Mouse (Mus musculus): ENCODE results near the gene Hspa1a. TPM values are rescaled to one million over a fixed set of nuclear protein-coding genes. Genes with fewer than 3 reads are reported as not detected.
"Not testable (repeated sequence)": the region's sequence is repeated elsewhere in the genome, so short reads cannot be mapped to it uniquely, and the experiment has no call there.

Gene Hspa1a
- polyA plus RNA-seq, 1 experiment from 2014 or later, result 2.0 TPM

GRCm38 (mm10) chr17:34977000-34977399, 5.0 kb upstream of the Hspa1a start:
- Histone ChIP-seq H3K9ac (no peak overlapping the region), H3K27me3 (peaks cover 10% of the 10 kb centered on the region; the same call in 1 of the 2 replicates), H3K27ac (no peak overlapping the region), H3K4me3 (replicated peaks) (no peak overlapping the region), H3K36me3 (replicated peaks) (no peaks in the 10 kb centered on the region), H3K9me3 (no peaks in the 10 kb centered on the region), H3K4me1 (peaks cover 20% of the 10 kb centered on the region), H3K4me2 (no peak overlapping the region)
- ATAC-seq (ENCODE audit: low FRiP score), result no peak
- WGBS, result 96% methylated on average over 20 of the region's 20 CpGs

GRCm38 (mm10) chr17:34975581-34976492, 3.9 kb upstream of the Hspa1a start:
- Histone ChIP-seq H3K4me3 (replicated peaks) (no peak overlapping the region), H3K36me3 (replicated peaks) (no peaks in the 10 kb centered on the region), H3K9ac (no peak overlapping the region), H3K9me3 (no peaks in the 10 kb centered on the region), H3K4me1 (peaks cover 15% of the 10 kb centered on the region), H3K4me2 (no peak overlapping the region), H3K27ac (no peak overlapping the region), H3K27me3 (peaks cover 10% of the 10 kb centered on the region; the same call in 1 of the 2 replicates)
- ATAC-seq (ENCODE audit: low FRiP score), result no peak
- 88% methylated on average over 3 of the region's 3 CpGs for WGBS

DNA sequence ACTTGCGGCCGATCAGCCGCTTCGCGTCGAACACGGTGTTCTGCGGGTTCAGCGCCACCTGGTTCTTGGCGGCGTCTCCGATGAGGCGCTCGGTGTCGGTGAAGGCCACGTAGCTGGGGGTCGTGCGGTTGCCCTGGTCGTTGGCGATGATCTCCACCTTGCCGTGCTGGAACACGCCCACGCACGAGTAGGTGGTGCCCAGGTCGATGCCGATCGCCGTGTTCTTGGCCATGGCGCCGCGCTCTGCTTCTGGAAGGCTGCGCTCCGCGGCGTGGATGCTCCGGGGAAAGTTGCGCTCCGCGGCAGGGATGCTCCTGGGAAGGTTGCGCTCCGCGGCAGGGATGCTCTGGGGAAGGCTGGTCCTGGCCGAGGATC, 275 bp downstream of the Hspa1a start:
- not testable (repeated sequence) for H3K9ac ChIP-seq; H3K36me3 ChIP-seq (replicated peaks); H3K9me3 ChIP-seq; H3K27ac ChIP-seq; H3K4me1 ChIP-seq
- H3K4me2 ChIP-seq, result peak overlapping the region; percentile 71
- 4% methylated on average over 26 of the region's 43 CpGs for WGBS
- peak; percentile 44; the same call in 1 of the 2 replicates for ATAC-seq (ENCODE audit: low FRiP score)
- H3K4me3 ChIP-seq (replicated peaks), result peak overlapping the region; percentile 38
- H3K27me3 ChIP-seq, result peaks cover 39% of the 10 kb centered on the region

DNA sequence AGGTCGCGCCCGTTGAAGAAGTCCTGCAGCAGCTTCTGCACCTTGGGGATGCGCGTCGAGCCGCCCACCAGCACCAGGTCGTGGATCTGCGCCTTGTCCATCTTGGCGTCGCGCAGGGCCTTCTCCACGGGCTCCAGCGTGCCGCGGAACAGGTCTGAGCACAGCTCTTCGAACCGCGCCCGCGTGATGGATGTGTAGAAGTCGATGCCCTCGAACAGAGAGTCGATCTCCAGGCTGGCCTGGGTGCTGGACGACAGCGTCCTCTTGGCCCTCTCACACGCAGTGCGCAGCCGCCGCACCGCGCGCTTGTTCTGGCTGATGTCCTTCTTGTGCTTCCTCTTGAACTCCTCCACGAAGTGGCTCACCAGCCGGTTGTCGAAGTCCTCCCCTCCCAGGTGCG, 1.1 kb downstream of the Hspa1a start:
- not testable (repeated sequence) for H3K4me3 ChIP-seq (replicated peaks); H3K27ac ChIP-seq; H3K36me3 ChIP-seq (replicated peaks); H3K4me2 ChIP-seq; H3K4me1 ChIP-seq; ATAC-seq (ENCODE audit: low FRiP score); H3K9me3 ChIP-seq; H3K9ac ChIP-seq
- WGBS, result 38% methylated on average over 26 of the region's 37 CpGs
- peaks cover 41% of the 10 kb centered on the region for H3K27me3 ChIP-seq

GRCm38 (mm10) chr17:34969822-34970221, 2.1 kb downstream of the Hspa1a start, which contains the start of gene Gm20481:
Gm20481 (plus strand) TSS chr17:34969912.
- 75% methylated on average over 9 of the region's 11 CpGs for WGBS
- not testable (repeated sequence) for H3K4me1 ChIP-seq; H3K27ac ChIP-seq; H3K9ac ChIP-seq; H3K36me3 ChIP-seq (replicated peaks); ATAC-seq (ENCODE audit: low FRiP score); H3K4me2 ChIP-seq; H3K4me3 ChIP-seq (replicated peaks); H3K9me3 ChIP-seq
- H3K27me3 ChIP-seq, result peaks cover 46% of the 10 kb centered on the region

DNA sequence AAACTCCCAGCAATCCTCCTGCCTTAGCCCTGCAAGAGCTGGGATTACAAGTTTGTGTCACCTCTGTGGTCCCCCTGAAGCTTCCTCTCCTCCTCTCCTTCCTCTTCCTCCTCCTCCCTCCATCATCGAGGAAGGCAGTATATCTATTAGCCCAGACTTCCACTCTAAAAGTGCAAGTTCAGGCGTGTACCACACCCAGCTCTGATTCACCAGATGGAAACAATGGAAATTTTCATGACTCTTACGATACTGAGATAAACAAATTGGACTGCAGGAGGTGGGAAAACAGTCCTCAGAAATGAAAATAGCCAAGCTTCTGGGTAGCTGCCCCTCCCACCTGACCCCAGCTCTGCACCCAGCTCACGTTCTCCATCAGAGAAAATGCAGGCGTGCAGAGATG, 6.3 kb downstream of the Hspa1a start:
- no peak overlapping the region for H3K4me2 ChIP-seq
- 84% methylated on average over 5 of the region's 5 CpGs for WGBS
- no peak overlapping the region for H3K27ac ChIP-seq
- H3K27me3 ChIP-seq, result peaks cover 60% of the 10 kb centered on the region
- H3K9ac ChIP-seq, result no peak overlapping the region
- H3K4me3 ChIP-seq (replicated peaks), result no peak overlapping the region
- H3K9me3 ChIP-seq, result no peaks in the 10 kb centered on the region
- H3K36me3 ChIP-seq (replicated peaks), result no peaks in the 10 kb centered on the region
- H3K4me1 ChIP-seq, result no peaks in the 10 kb centered on the region
- no peak for ATAC-seq (ENCODE audit: low FRiP score)

DNA sequence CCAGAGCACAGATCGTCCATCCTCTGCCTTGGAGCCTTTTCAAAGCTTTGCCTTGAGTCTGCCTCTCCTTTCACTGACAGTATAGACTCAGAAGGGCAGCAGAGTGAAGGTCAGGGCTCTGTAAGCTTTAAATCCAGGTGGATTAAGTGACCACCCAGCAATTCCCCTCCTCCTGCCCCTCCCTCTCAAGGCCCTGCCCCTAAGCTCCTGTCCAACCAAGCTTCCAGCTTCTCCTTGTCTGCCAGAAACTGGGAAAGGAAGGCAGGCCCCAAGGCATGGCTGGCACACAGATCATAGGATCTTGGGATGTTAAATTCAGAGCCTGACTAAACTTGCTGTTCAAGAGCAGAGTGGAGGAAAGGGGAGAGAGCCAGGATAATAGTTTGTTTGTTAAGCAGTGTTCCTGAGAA, 7.3 kb downstream of the Hspa1a start:
- H3K36me3 ChIP-seq (replicated peaks), result no peaks in the 10 kb centered on the region
- ATAC-seq (ENCODE audit: low FRiP score), result no peak
- H3K4me2 ChIP-seq, result no peak overlapping the region
- no peak overlapping the region for H3K27ac ChIP-seq
- peaks cover 57% of the 10 kb centered on the region for H3K27me3 ChIP-seq
- H3K4me1 ChIP-seq, result peaks cover 7% of the 10 kb centered on the region
- no peak overlapping the region for H3K4me3 ChIP-seq (replicated peaks)
- no peaks in the 10 kb centered on the region for H3K9me3 ChIP-seq
- no peak overlapping the region for H3K9ac ChIP-seq
- 6% methylated on average over 1 of the region's 1 CpGs for WGBS

- Histone ChIP-seq H3K4me2 (no peak overlapping the region), H3K27me3 (peaks cover 39% of the 10 kb centered on the region), H3K36me3 (replicated peaks) (no peaks in the 10 kb centered on the region), H3K9ac (no peak overlapping the region), H3K27ac (no peak overlapping the region), H3K9me3 (no peaks in the 10 kb centered on the region), H3K4me1 (peaks cover 11% of the 10 kb centered on the region), H3K4me3 (replicated peaks) (no peak overlapping the region)
- no peak for ATAC-seq (ENCODE audit: low FRiP score)
- 56% methylated on average over 1 of the region's 1 CpGs for WGBS
Measured at GRCm38 (mm10) chr17:34962841-34963240, 9.1 kb downstream of the Hspa1a start.

- H3K27me3 ChIP-seq, result peaks cover 32% of the 10 kb centered on the region
- no peak overlapping the region for H3K9ac ChIP-seq
Measured at GRCm38 (mm10) chr17:34962125-34962524, 9.8 kb downstream of the Hspa1a start.

DNA sequence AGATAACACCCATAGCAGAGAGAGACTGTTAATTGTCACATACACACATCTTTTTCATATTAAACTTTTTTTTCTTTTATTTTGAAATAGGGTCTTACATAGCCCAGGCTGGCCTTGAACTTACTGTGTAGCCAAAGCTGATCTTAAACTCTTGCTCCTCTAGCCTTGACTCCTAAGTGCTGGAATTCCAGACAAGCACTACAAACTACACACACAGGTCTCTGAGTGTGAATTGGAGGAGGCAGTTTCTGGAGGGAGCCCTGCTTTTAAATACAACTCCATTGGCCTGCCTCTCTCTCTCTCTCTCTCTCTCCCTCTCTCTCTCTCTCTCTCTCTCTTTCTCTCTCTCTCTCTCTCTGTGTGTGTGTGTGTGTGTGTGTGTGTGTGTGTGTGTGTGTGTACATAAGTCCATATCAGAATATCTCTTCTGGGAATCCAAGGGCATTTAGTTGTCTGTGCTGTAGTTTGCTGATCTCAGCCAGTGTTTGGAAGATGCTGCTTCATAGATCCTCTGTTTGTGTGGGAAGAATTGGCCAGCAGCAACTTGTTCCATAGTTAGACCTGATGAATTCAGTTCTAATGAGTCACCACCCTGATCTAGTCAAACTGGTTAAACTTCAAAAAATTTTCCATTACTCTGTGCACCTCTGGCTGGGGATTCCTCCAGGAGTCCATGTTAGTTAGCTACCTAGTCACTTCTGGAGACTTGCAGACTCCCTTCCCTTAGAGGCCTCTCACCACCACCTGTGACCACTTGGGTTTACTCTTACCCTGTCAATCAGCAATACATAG, 11.1 kb downstream of the Hspa1a start:
- no peak overlapping the region for H3K9ac ChIP-seq
- H3K27me3 ChIP-seq, result peaks cover 35% of the 10 kb centered on the region
- H3K4me3 ChIP-seq (replicated peaks), result no peak overlapping the region
- H3K4me1 ChIP-seq, result peaks cover 11% of the 10 kb centered on the region
- no peak overlapping the region for H3K4me2 ChIP-seq
- H3K27ac ChIP-seq, result no peak overlapping the region
- no peaks in the 10 kb centered on the region for H3K9me3 ChIP-seq
- ATAC-seq (ENCODE audit: low FRiP score), result no peak
- H3K36me3 ChIP-seq (replicated peaks), result no peaks in the 10 kb centered on the region

More at GRCm38 (mm10) chr17:34962125-34962524, 9.8 kb downstream of the Hspa1a start:
- Histone ChIP-seq H3K27ac (no peak overlapping the region), H3K36me3 (replicated peaks) (no peaks in the 10 kb centered on the region), H3K4me1 (peaks cover 11% of the 10 kb centered on the region), H3K9me3 (no peaks in the 10 kb centered on the region), H3K4me3 (replicated peaks) (no peak overlapping the region), H3K4me2 (no peak overlapping the region)
- ATAC-seq (ENCODE audit: low FRiP score), result no peak
- 41% methylated on average over 3 of the region's 3 CpGs for whole genome bisulfite sequencing

DNA sequence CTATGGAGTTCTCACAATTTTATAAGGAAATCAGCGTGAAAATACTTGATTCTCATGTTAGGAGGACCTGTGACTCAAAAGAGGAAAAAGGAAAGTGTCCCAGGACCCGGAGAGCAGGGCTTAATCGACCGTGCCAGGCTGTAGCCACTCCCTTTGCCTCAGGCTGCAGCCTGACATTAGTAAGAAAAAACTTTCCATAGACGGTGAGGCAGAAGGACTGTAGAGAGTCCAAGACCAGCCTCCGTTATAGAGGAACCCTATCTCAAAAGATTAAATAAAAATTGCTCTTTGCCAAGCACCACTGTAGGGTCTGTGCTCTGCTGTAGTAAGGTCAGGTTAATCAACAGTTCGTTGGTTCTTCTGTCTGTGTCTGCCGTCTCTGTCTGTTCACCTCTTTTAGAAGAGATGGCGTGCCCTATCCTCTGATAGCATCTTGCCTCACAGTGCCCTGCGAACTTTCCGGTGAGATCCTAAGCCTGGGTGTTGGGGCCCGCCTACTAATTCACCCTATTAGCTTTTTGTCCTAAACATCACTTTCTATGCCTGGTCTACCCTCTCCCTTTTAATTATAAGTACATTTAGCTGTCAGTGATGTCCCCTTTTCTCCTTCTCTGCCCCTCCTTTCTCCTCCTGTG, 12.0 kb downstream of the Hspa1a start:
- H3K36me3 ChIP-seq (replicated peaks), result no peaks in the 10 kb centered on the region
- ATAC-seq (ENCODE audit: low FRiP score), result peak; percentile 3; the same call in 1 of the 2 replicates
- H3K27ac ChIP-seq, result no peak overlapping the region; the same call in 1 of the 2 replicates
- WGBS, result 15% methylated on average over 12 of the region's 12 CpGs
- peak overlapping the region; percentile 80 for H3K4me2 ChIP-seq
- H3K9ac ChIP-seq, result peak overlapping the region; percentile 58; the same call in 1 of the 2 replicates
- no peaks in the 10 kb centered on the region for H3K9me3 ChIP-seq
- peaks cover 11% of the 10 kb centered on the region for H3K4me1 ChIP-seq
- H3K27me3 ChIP-seq, result peaks cover 39% of the 10 kb centered on the region
- H3K4me3 ChIP-seq (replicated peaks), result peak overlapping the region; percentile 49
